Mouse (Mus musculus) olfactory bulb, adult 2 months (tissue): ENCODE measurements around the gene Akr7a5.

Experiments used
- CTCF ChIP-seq: fragments of 200-500 bp; IDR thresholded peaks from 2 replicates; pipeline ENCODE4 v1.5.1; 2012; ENCODE audit warnings: low read depth, mild to moderate bottlenecking, low read length, moderate library complexity; ENCODE audit not compliant: insufficient read depth
- POLR2A ChIP-seq: fragments of 200-500 bp; IDR thresholded peaks from 2 replicates; pipeline ENCODE4 v1.6.1; 2012; ENCODE audit warnings: mild to moderate bottlenecking, low read depth, low read length, moderate library complexity; ENCODE audit not compliant: insufficient read depth

- TF ChIP-seq POLR2A = no peak
- no peak for TF ChIP-seq CTCF
Measured at GRCm38 (mm10) chr4:139357211-139357610, 46.7 kb downstream of the Akr7a5 start.
